Mouse (Mus musculus) bone marrow, adult 2 months (tissue): Measurements from ENCODE around the gene Treml4.

Source experiments
- CTCF ChIP-seq: fragments of 200-500 bp; IDR thresholded peaks from 2 replicates; pipeline ENCODE4 v1.5.1; 2011; ENCODE audit warnings: low read length, control low read depth; ENCODE audit not compliant: control insufficient read depth, insufficient read depth
- POLR2A ChIP-seq: fragments of 200-500 bp; IDR thresholded peaks from 2 replicates; pipeline ENCODE4 v1.6.1; 2011; ENCODE audit warnings: low read depth, mild to moderate bottlenecking, control low read depth, low read length, borderline replicate concordance; ENCODE audit not compliant: control insufficient read depth

GRCm38 (mm10) chr17:48250631-48251030, 13.5 kb upstream of the Treml4 start:
- TF ChIP-seq POLR2A, result no peak
- TF ChIP-seq CTCF, result no peak
